Mouse (Mus musculus) midbrain, postnatal 0 days (tissue): ENCODE measurements around the gene Hsd17b14. TPM values are rescaled to one million over a fixed set of nuclear protein-coding genes. Genes with fewer than 3 reads are reported as not detected.
A peak's percentile ranks its signal among the peaks of the same experiment; 100 is the strongest.
"Not testable (repeated sequence)": the region's sequence is repeated elsewhere in the genome, so short reads cannot be mapped to it uniquely, and the experiment has no call there.

Source experiments
- ATAC-seq: fragments of 200-750 bp; cut with Nextera tagmentation; 2 replicates; pipeline ENCODE4 v1.8.0; 2017; ENCODE audit warnings: moderate number of reproducible peaks, mild to moderate bottlenecking, moderate TSS enrichment, moderate library complexity; ENCODE audit not compliant: low FRiP score
- DNase-seq: peaks from one replicate; pipeline ENCODE4 v3.0.0-alpha.2; 2015; ENCODE audit warnings: low spot score
- H3K27ac ChIP-seq: fragments of 300-500 bp; sonication (generic); 2 replicates; pipeline ENCODE4 v1.5.1; 2014; ENCODE audit warnings: low read depth, mild to moderate bottlenecking, low read length, mixed read lengths
- H3K27me3 ChIP-seq: fragments of 300-500 bp; sonication (generic); 2 replicates; pipeline ENCODE4 v1.6.1; 2014; ENCODE audit warnings: low read length, control low read depth, mixed read lengths; ENCODE audit not compliant: insufficient read depth
- H3K36me3 ChIP-seq: fragments of 300-500 bp; sonication (generic); 2 replicates; pipeline ENCODE4 v1.6.1; 2014; ENCODE audit warnings: low read length, control low read depth, mixed read lengths; ENCODE audit not compliant: insufficient read depth
- H3K4me1 ChIP-seq: fragments of 300-500 bp; sonication (generic); 2 replicates; pipeline ENCODE4 v1.6.1; 2014; ENCODE audit warnings: mild to moderate bottlenecking, control low read depth, antibody characterized with exemption, low read length, mixed read lengths; ENCODE audit not compliant: insufficient read depth
- H3K4me2 ChIP-seq: fragments of 300-500 bp; sonication (generic); 2 replicates; pipeline ENCODE4 v1.6.1; 2014; ENCODE audit warnings: low read depth, mild to moderate bottlenecking, low read length, mixed read lengths; ENCODE audit not compliant: poor library complexity, severe bottlenecking
- H3K4me3 ChIP-seq: fragments of 300-500 bp; sonication (generic); 2 replicates; pipeline ENCODE4 v1.5.1; 2014; ENCODE audit warnings: low read depth, mild to moderate bottlenecking, low read length, moderate library complexity
- H3K9ac ChIP-seq: fragments of 300-500 bp; sonication (generic); replicated peaks from 2 replicates; pipeline ENCODE4 v1.6.1; 2014; ENCODE audit warnings: mild to moderate bottlenecking, low read length, moderate library complexity, mixed read lengths; ENCODE audit not compliant: poor library complexity, severe bottlenecking
- H3K9me3 ChIP-seq: fragments of 300-500 bp; sonication (generic); 2 replicates; pipeline ENCODE4 v1.6.1; 2016; ENCODE audit warnings: low read length, control low read depth
- CTCF ChIP-seq: IDR thresholded peaks from 2 replicates; pipeline ENCODE4 v1.5.1; 2016; ENCODE audit warnings: antibody characterized with exemption, mild to moderate bottlenecking
- WGBS: fragments of 180-500 bp; shearing (Covaris S2); extraction: QIAGEN DNeasy Blood & Tissue Kit; methylation state at CpG from one replicate; pipeline ENCODE4 v1.1.7; 2014; 5-methylcytosine and 5-hydroxymethylcytosine counted together
- polyA plus RNA-seq: library from polyadenylated mRNA; unstranded; fragments of >200 nt; fragmentation: Nextera tagmentation; extraction: Ambion mirVana; gene quantifications from 2 replicates; pipeline ENCODE4 v1.2.1, GENCODE M21; 2015
- total RNA-seq: library from RNA; depleted of rRNA; stranded (reverse); fragments of >200 nt; gene quantifications from 2 replicates; pipeline ENCODE4 v1.2.3, GENCODE M21; 2014

Gene Hsd17b14
- total and polyA plus RNA-seq, 2 experiments from 2014 or later, result 0.15 TPM; not detected in 1

- no peak overlapping the region for H3K4me2 ChIP-seq
- H3K9ac ChIP-seq, result no peak overlapping the region
- DNase-seq, result no peak
- 87% methylated on average over 7 of the region's 7 CpGs for WGBS
- no peaks in the 10 kb centered on the region for H3K27me3 ChIP-seq
- no peak for TF ChIP-seq CTCF
- H3K36me3 ChIP-seq, result no peaks in the 10 kb centered on the region
- H3K4me3 ChIP-seq, result no peak overlapping the region
- H3K27ac ChIP-seq, result no peak overlapping the region
- ATAC-seq, result no peak
- H3K4me1 ChIP-seq, result 0 out of 2 replicates have a peak, but pooled peaks cover 3% of the 10 kb centered on the region
- no peaks in the 10 kb centered on the region for H3K9me3 ChIP-seq
Observed at GRCm38 (mm10) chr7:45514411-45514810, 40.3 kb upstream of the Hsd17b14 start.

GRCm38 (mm10) chr7:45515436-45515835 lies 39.3 kb upstream of the Hsd17b14 start:
- WGBS, result 31% methylated on average over 16 of the region's 16 CpGs
- no peak for TF ChIP-seq CTCF

GRCm38 (mm10) chr7:45516846-45517245 lies 37.8 kb upstream of the Hsd17b14 start:
- H3K27me3 ChIP-seq, H3K9me3 ChIP-seq, ATAC-seq, H3K4me2 ChIP-seq, DNase-seq, H3K4me3 ChIP-seq, H3K36me3 ChIP-seq, H3K4me1 ChIP-seq, H3K27ac ChIP-seq, H3K9ac ChIP-seq: not testable (repeated sequence)
- TF ChIP-seq CTCF, result peak; percentile 21; the same call in 1 of the 2 replicates
- 79% methylated on average over 5 of the region's 5 CpGs for WGBS

More at GRCm38 (mm10) chr7:45515436-45515835, 39.3 kb upstream of the Hsd17b14 start:
- Histone ChIP-seq H3K4me3 (no peak overlapping the region), H3K9ac (no peak overlapping the region), H3K9me3 (no peaks in the 10 kb centered on the region), H3K36me3 (no peaks in the 10 kb centered on the region), H3K27me3 (no peaks in the 10 kb centered on the region), H3K27ac (no peak overlapping the region), H3K4me1 (no peaks in the 10 kb centered on the region), H3K4me2 (0 out of 2 replicates have a peak overlapping the region, but pooled peaks have one; percentile 2)
- DNase-seq (no peak), ATAC-seq (no peak)

GRCm38 (mm10) chr7:45518618-45519017 lies 36.1 kb upstream of the Hsd17b14 start:
- Histone ChIP-seq H3K4me1 (no peaks in the 10 kb centered on the region), H3K36me3 (no peaks in the 10 kb centered on the region), H3K9ac (no peak overlapping the region), H3K4me2 (no peak overlapping the region), H3K9me3 (no peaks in the 10 kb centered on the region), H3K27me3 (no peaks in the 10 kb centered on the region), H3K4me3 (no peak overlapping the region), H3K27ac (no peak overlapping the region)
- DNase-seq (no peak), ATAC-seq (no peak)
- TF ChIP-seq CTCF, result no peak
- 90% methylated on average over 16 of the region's 16 CpGs for WGBS

GRCm38 (mm10) chr7:45519345-45520120 lies 35.2 kb upstream of the Hsd17b14 start:
- WGBS, result 78% methylated on average over 8 of the region's 8 CpGs
- Histone ChIP-seq H3K4me1 (0 out of 2 replicates have a peak, but pooled peaks cover 1% of the 10 kb centered on the region), H3K4me2 (no peak overlapping the region), H3K36me3 (no peaks in the 10 kb centered on the region), H3K4me3 (no peak overlapping the region), H3K9me3 (no peaks in the 10 kb centered on the region), H3K27ac (no peak overlapping the region), H3K27me3 (no peaks in the 10 kb centered on the region), H3K9ac (no peak overlapping the region)
- TF ChIP-seq CTCF, result no peak
- ATAC-seq (no peak), DNase-seq (no peak)

- no peak overlapping the region for H3K4me2 ChIP-seq
- H3K4me1 ChIP-seq, result peaks cover 8% of the 10 kb centered on the region; the same call in 1 of the 2 replicates
- no peak overlapping the region for H3K27ac ChIP-seq
- no peaks in the 10 kb centered on the region for H3K27me3 ChIP-seq
- H3K9ac ChIP-seq, result no peak overlapping the region
- WGBS, result 93% methylated on average over 7 of the region's 7 CpGs
- H3K36me3 ChIP-seq, result no peaks in the 10 kb centered on the region
- ATAC-seq, result no peak
- no peak for DNase-seq
- no peaks in the 10 kb centered on the region for H3K9me3 ChIP-seq
- no peak for TF ChIP-seq CTCF
- H3K4me3 ChIP-seq, result no peak overlapping the region
Observed at GRCm38 (mm10) chr7:45520605-45521004, 34.1 kb upstream of the Hsd17b14 start.
